ENCODE assay signal across 8 mouse cellular contexts in genomic region chr11:114184970-114185882, GRCm38 (mm10).
DNase-seq lines count a peak whose midpoint lies in the region; ATAC-seq and TF ChIP-seq lines count a peak whose summit lies in the region.

No protein-coding gene starts in this region.

- H3K27ac ChIP-seq in lung, embryonic 14.5 days (ENCODE audit: low read depth): no peak overlapping the region
- no peak overlapping the region for H3K27ac ChIP-seq in limb, embryonic 11.5 days (replicated peaks; ENCODE audit: low read depth, low read length)
- H3K27ac ChIP-seq in midbrain, postnatal 0 days (ENCODE audit: low read depth, low read length): no peak overlapping the region

- no peaks in the 10 kb centered on the region for H3K36me3 ChIP-seq in lung, embryonic 14.5 days (ENCODE audit: insufficient read depth)
- H3K36me3 ChIP-seq in limb, embryonic 11.5 days (ENCODE audit: control insufficient read depth, insufficient read depth, low read length): no peaks in the 10 kb centered on the region
- H3K36me3 ChIP-seq in midbrain, postnatal 0 days (ENCODE audit: insufficient read depth, low read length): no peaks in the 10 kb centered on the region

- no peaks in the 10 kb centered on the region for H3K4me1 ChIP-seq in lung, embryonic 14.5 days (ENCODE audit: insufficient read depth)
- H3K4me1 ChIP-seq in lung, adult 2 months (ENCODE audit: control insufficient read depth, insufficient read depth, low read length): no peaks in the 10 kb centered on the region
- no peaks in the 10 kb centered on the region for H3K4me1 ChIP-seq in limb, embryonic 11.5 days (ENCODE audit: control insufficient read depth, insufficient read depth, low read length)
- H3K4me1 ChIP-seq in midbrain, postnatal 0 days (ENCODE audit: insufficient read depth, low read length): 0 out of 2 replicates have a peak, but pooled peaks cover 2% of the 10 kb centered on the region

- TF ChIP-seq CTCF in lung, embryonic 14.5 days (IDR thresholded peaks at IDR 0.05; ENCODE audit: low read depth): no peak
- TF ChIP-seq CTCF in lung, adult 2 months (IDR thresholded peaks at IDR 0.05; ENCODE audit: insufficient read depth, low read length): no peak
- peak; percentile 61 for TF ChIP-seq CTCF in midbrain, postnatal 0 days (IDR thresholded peaks at IDR 0.05)

- intact Hi-C loops in heart, postnatal 10 days (cut with DNase I): no loop called here

- no peak overlapping the region for H3K4me3 ChIP-seq in lung, embryonic 14.5 days (ENCODE audit: low read depth, low read length)
- H3K4me3 ChIP-seq in lung, adult 2 months (replicated peaks; ENCODE audit: extremely low read depth, low read depth, low read length): no peak overlapping the region
- H3K4me3 ChIP-seq in limb, embryonic 11.5 days (ENCODE audit: low read depth, low read length): no peak overlapping the region
- no peak overlapping the region for H3K4me3 ChIP-seq in midbrain, postnatal 0 days (ENCODE audit: low read depth, low read length)

- H3K27me3 ChIP-seq in lung, embryonic 14.5 days (ENCODE audit: insufficient read depth, low read length): no peaks in the 10 kb centered on the region; the same call in 1 of the 2 replicates
- H3K27me3 ChIP-seq in limb, embryonic 11.5 days (ENCODE audit: control insufficient read depth, insufficient read depth, low read length): no peaks in the 10 kb centered on the region
- 0 out of 2 replicates have a peak, but pooled peaks cover 5% of the 10 kb centered on the region for H3K27me3 ChIP-seq in midbrain, postnatal 0 days (ENCODE audit: insufficient read depth, low read length)

- H3K9me3 ChIP-seq in lung, embryonic 14.5 days (ENCODE audit: low read depth, low read length): no peaks in the 10 kb centered on the region
- H3K9me3 ChIP-seq in limb, embryonic 11.5 days (ENCODE audit: control insufficient read depth, low read length): no peaks in the 10 kb centered on the region
- no peaks in the 10 kb centered on the region for H3K9me3 ChIP-seq in midbrain, postnatal 0 days (ENCODE audit: low read length)

- H3K9ac ChIP-seq in lung, embryonic 14.5 days: no peak overlapping the region
- H3K9ac ChIP-seq in limb, embryonic 11.5 days (ENCODE audit: low read length): no peak overlapping the region
- H3K9ac ChIP-seq in midbrain, postnatal 0 days (replicated peaks; ENCODE audit: low read length, poor library complexity, severe bottlenecking): no peak overlapping the region

- no peak overlapping the region for H3K4me2 ChIP-seq in lung, embryonic 14.5 days
- H3K4me2 ChIP-seq in limb, embryonic 11.5 days (ENCODE audit: low read depth, severe bottlenecking): no peak overlapping the region
- H3K4me2 ChIP-seq in midbrain, postnatal 0 days (ENCODE audit: low read depth, low read length, poor library complexity, severe bottlenecking): no peak overlapping the region

- WGBS in lung, embryonic 14.5 days: 29% methylated on average over 18 of the region's 18 CpGs
- 43% methylated on average over 18 of the region's 18 CpGs for WGBS in lung, adult 2 months
- 51% methylated on average over 17 of the region's 18 CpGs for WGBS in limb, embryonic 11.5 days
- WGBS in midbrain, postnatal 0 days: 41% methylated on average over 18 of the region's 18 CpGs

- ATAC-seq in lung, embryonic 14.5 days (ENCODE audit: insufficient read depth): peak; percentile 58; the same call in 1 of the 2 replicates
- ATAC-seq in limb, embryonic 11.5 days (ENCODE audit: insufficient number of reproducible peaks, low FRiP score, low TSS enrichment, low read depth): no peak
- peak; percentile 47; the same call in 1 of the 2 replicates for ATAC-seq in midbrain, postnatal 0 days (ENCODE audit: low FRiP score)

- no peak for TF ChIP-seq POLR2A in lung, adult 2 months (IDR thresholded peaks at IDR 0.05; ENCODE audit: borderline replicate concordance, extremely low read depth, low read depth, low read length)

- peak; percentile 68 for DNase-seq in lung, embryonic 14.5 days
- no peak for DNase-seq in lung, adult 2 months
- DNase-seq in cerebellum, postnatal 25 days: peak; percentile 45 to 67
- peak; percentile 81 to 84 for DNase-seq in heart, postnatal 10 days
- peak; percentile 56 for DNase-seq in limb, embryonic 11.5 days (ENCODE audit: low spot score)
- DNase-seq in midbrain, postnatal 0 days (ENCODE audit: low spot score): peak; percentile 81
- DNase-seq in yolk sac, embryonic 10.5 days (ENCODE audit: low spot score): peak; percentile 9
- no peak for DNase-seq in gastrocnemius, postnatal 25 days

Comparison
In these comparisons a context has a peak if more than half of its experiments do, and no peak if none do; other contexts are left out.
1. DNase-seq: peak in lung, embryonic 14.5 days (single experiment), cerebellum, postnatal 25 days (2 of 2), heart, postnatal 10 days (2 of 2), limb, embryonic 11.5 days (single experiment), midbrain, postnatal 0 days (single experiment) and yolk sac, embryonic 10.5 days (single experiment); none in lung, adult 2 months (single experiment) and gastrocnemius, postnatal 25 days (single experiment).